Mouse (Mus musculus) left cerebral cortex, postnatal 4 days (tissue): ENCODE measurements around the gene Gm20518. TPM values are rescaled to one million over a fixed set of nuclear protein-coding genes. Genes with fewer than 3 reads are reported as not detected.
A peak's percentile ranks its signal among the peaks of the same experiment; 100 is the strongest.

Experiments used
- DNase-seq: peaks from one replicate; pipeline ENCODE4 v3.0.0-alpha.2; 2022
- intact Hi-C: fragments of 180-260 bp; cut with DNase I; formaldehyde crosslinking; loops from one replicate; pipeline ENCODE4 v1.15.1; 2025
- total RNA-seq, 2 experiments: library from RNA; stranded (reverse); gene quantifications; 2 replicates each; pipeline ENCODE4 v1.2.3; 2021

Gene Gm20518
- total RNA-seq, 2 experiments from 2014 or later = 0.77 to 1.2 TPM

GRCm38 (mm10) chr16:17849486-17849885 lies 42.0 kb downstream of the Gm20518 start:
- intact Hi-C loops = no loop called here
- DNase-seq = no peak

GRCm38 (mm10) chr16:17848928-17849327 lies 42.5 kb downstream of the Gm20518 start:
- DNase-seq = peak; percentile 43
- intact Hi-C loops = no loop called here

GRCm38 (mm10) chr16:17848431-17848830 lies 43.0 kb downstream of the Gm20518 start:
- no peak for DNase-seq
- intact Hi-C loops = no loop called here

- intact Hi-C loops = no loop called here
- peak; percentile 60 for DNase-seq
Observed at GRCm38 (mm10) chr16:17843701-17844365, 47.6 kb downstream of the Gm20518 start.

GRCm38 (mm10) chr16:17842437-17842836 lies 49.0 kb downstream of the Gm20518 start:
- no peak for DNase-seq
- intact Hi-C loops = no loop called here

GRCm38 (mm10) chr16:17839976-17840375 lies 51.5 kb downstream of the Gm20518 start:
- DNase-seq = peak; percentile 63
- intact Hi-C loops = no loop called here

GRCm38 (mm10) chr16:17838051-17838450 lies 53.4 kb downstream of the Gm20518 start, which contains the start of gene Car15:
Gene Car15 (minus strand): TSS chr16:17838364.
- intact Hi-C loops = no loop called here
- no peak for DNase-seq

GRCm38 (mm10) chr16:17835481-17835880 lies 56.0 kb downstream of the Gm20518 start:
- DNase-seq = no peak
- intact Hi-C loops = no loop called here

- intact Hi-C loops = no loop called here
- no peak for DNase-seq
Observed at GRCm38 (mm10) chr16:17834543-17834942, 56.9 kb downstream of the Gm20518 start.

GRCm38 (mm10) chr16:17833681-17834399 lies 57.6 kb downstream of the Gm20518 start:
- intact Hi-C loops = no loop called here
- no peak for DNase-seq

- intact Hi-C loops = no loop called here
Observed at GRCm38 (mm10) chr16:17833321-17833680, 58.2 kb downstream of the Gm20518 start.

GRCm38 (mm10) chr16:17832821-17833220 lies 58.6 kb downstream of the Gm20518 start, which contains the start of gene B830017H08Rik:
Gene B830017H08Rik (plus strand): TSS chr16:17833121.
- intact Hi-C loops = no loop called here
- no peak for DNase-seq

More at GRCm38 (mm10) chr16:17833321-17833680, 58.2 kb downstream of the Gm20518 start:
- DNase-seq = peak; percentile 34

GRCm38 (mm10) chr16:17831781-17832180 lies 59.7 kb downstream of the Gm20518 start:
- intact Hi-C loops = no loop called here
- DNase-seq = no peak

GRCm38 (mm10) chr16:17830385-17831178 lies 60.9 kb downstream of the Gm20518 start:
- peak; percentile 46 for DNase-seq
- intact Hi-C loops = no loop called here

- no peak for DNase-seq
- intact Hi-C loops = no loop called here
Observed at GRCm38 (mm10) chr16:17828867-17829266, 62.6 kb downstream of the Gm20518 start.

GRCm38 (mm10) chr16:17828229-17828628 lies 63.2 kb downstream of the Gm20518 start:
- DNase-seq = no peak
- intact Hi-C loops = no loop called here

GRCm38 (mm10) chr16:17826500-17826899 lies 65.0 kb downstream of the Gm20518 start:
- intact Hi-C loops = no loop called here
- DNase-seq = no peak

- intact Hi-C loops = no loop called here
- no peak for DNase-seq
Observed at GRCm38 (mm10) chr16:17816528-17816927, 74.9 kb downstream of the Gm20518 start.

GRCm38 (mm10) chr16:17815411-17816402 lies 75.8 kb downstream of the Gm20518 start:
- intact Hi-C loops = no loop called here
- DNase-seq = peak; percentile 73

- intact Hi-C loops = no loop called here
- DNase-seq = no peak
Observed at GRCm38 (mm10) chr16:17813173-17813572, 78.3 kb downstream of the Gm20518 start.
